Mouse (Mus musculus) spleen, adult 18-20 months (tissue): ENCODE measurements around the gene RPS10-NUDT3.

Experiments used
- DNase-seq, 2 experiments: peaks; one replicate each; pipeline ENCODE4 v3.0.0; 2022; ENCODE audit warnings: mixed read lengths in 2 of 2

The RPS10-NUDT3 gene

GRCm38 (mm10) chr17:27609576-27609975 is 25.4 kb downstream of the RPS10-NUDT3 start:
- no peak for DNase-seq

- no peak for DNase-seq
These were observed 31.3 kb downstream of the RPS10-NUDT3 start for GRCm38 (mm10) chr17:27603522-27604234.

DNA sequence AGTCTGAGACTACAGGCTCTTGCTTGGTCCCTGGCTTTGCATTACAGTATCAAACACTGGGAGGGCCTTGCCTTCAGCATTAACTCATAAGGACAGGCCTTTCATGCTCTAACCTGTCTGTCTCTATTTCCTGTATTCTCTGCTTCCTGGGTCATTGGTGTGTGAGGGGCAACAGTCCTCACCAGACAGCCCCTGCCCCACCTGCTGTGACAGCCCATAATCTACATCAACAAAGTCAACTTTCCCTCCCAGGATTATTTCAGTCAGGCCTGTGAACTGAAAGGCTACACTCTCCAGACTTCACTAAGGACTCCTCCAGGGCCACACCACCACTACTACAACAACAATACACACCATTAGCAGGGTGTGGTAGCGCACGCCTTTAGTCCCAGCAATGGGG is 32.0 kb downstream of the RPS10-NUDT3 start:
- DNase-seq, result no peak

- no peak for DNase-seq
These were observed 34.2 kb downstream of the RPS10-NUDT3 start for GRCm38 (mm10) chr17:27600869-27601268.

GRCm38 (mm10) chr17:27600286-27600685 is 34.7 kb downstream of the RPS10-NUDT3 start:
- no peak for DNase-seq

DNA sequence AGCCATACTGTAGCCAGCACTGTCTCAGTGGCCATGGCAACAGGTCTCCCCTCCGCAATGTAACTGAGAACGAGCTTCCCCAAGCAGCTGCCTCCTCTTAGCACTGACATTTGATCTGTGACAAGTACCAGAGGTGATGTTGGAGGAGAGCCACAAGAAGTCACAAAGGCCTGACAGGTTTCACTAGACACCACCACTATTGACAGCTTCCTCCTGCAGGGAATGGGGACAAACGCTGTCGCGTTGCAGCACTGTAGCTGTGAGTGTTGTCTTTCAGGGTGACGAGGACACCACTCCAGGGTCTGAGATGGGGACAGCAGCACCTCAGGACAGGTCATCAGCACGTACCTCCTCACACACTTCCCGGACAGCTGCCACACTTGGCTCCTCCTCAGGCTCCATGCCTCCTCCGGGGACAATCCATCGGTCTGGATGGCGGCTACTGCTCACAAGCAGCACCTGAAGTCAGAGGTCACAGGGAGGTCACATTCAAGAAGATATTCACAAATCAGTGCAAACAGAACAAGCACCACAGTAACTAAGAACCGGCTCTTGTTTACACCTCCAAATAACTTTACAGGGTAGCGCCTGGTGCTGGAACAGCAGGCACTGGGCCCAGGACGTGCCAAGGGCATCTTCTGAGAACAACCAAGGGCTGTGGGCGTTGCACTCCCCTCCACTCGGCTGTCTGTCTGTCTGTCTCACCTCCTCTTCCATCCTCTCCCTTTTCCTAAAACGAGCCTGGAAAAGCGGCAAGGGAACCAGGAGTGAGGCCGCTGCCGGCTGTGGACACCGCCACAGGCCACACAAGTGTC is 38.4 kb downstream of the RPS10-NUDT3 start:
- no peak for DNase-seq

- no peak for DNase-seq
These were observed 39.2 kb downstream of the RPS10-NUDT3 start for GRCm38 (mm10) chr17:27595659-27596375.

DNA sequence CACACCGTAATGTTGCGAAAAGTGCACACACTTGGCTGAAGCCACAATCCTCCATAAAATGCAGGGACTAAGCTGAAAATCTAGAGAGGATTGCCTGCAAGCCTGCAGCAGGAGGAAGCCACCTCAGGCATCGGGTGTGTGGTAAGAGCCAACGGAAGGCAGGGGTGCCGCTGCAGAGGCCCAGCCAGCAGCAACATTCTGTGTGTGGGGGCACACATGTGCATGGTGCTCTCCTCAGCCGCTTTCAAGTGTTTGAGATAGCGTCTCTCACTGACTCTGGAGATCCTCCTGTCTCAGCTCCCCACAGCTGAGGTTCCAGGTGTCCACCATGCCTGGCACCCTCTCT is 42.5 kb downstream of the RPS10-NUDT3 start:
- no peak for DNase-seq

- no peak for DNase-seq
These were observed 43.0 kb downstream of the RPS10-NUDT3 start for GRCm38 (mm10) chr17:27591826-27592564.

GRCm38 (mm10) chr17:27588231-27588630 is 46.8 kb downstream of the RPS10-NUDT3 start:
- DNase-seq, result no peak

DNA sequence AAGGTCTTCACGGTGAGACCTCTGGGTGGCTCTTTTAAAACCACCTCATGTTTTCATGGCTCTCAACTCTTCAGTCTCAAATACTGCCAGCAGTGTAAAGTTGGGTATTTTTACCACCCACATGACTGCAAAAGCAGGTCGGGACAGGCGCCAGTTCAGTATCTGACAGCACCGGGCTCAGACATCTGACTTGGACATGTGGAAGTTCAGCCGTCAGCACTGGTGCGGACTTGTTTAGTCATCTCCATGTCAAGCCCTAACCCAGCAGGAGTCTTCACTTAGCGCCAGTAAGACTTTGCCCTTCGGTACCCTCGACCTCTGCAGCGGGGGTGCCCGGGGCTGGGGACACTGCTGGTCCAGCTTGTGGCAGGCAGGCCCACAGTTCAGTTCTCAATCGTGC is 47.8 kb downstream of the RPS10-NUDT3 start:
- DNase-seq, result no peak

DNA sequence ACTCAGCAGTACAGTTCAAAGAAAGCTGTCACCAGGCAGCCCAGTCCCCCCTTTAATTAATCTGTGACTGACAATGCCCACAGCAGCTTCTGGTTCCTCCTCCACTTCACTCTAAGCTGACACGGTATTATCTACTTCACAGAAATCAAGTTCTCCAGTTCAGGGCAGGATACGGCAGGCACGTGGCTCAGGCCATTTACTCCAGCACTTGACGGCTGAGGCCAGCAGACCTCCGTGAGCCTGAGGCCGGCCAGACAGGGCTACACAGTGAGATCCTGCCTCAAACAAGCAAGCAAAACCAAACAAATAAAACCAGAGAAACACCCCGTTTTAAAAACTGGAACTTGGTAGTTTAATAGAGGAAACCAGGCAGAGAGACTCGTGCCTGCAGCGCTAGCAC is 48.4 kb downstream of the RPS10-NUDT3 start:
- no peak for DNase-seq

- no peak for DNase-seq
These were observed 51.7 kb downstream of the RPS10-NUDT3 start for GRCm38 (mm10) chr17:27583185-27583894.

GRCm38 (mm10) chr17:27580392-27581068 is 54.5 kb downstream of the RPS10-NUDT3 start:
- DNase-seq, result no peak

- DNase-seq, result no peak
These were observed 55.2 kb downstream of the RPS10-NUDT3 start for GRCm38 (mm10) chr17:27579816-27580215.

DNA sequence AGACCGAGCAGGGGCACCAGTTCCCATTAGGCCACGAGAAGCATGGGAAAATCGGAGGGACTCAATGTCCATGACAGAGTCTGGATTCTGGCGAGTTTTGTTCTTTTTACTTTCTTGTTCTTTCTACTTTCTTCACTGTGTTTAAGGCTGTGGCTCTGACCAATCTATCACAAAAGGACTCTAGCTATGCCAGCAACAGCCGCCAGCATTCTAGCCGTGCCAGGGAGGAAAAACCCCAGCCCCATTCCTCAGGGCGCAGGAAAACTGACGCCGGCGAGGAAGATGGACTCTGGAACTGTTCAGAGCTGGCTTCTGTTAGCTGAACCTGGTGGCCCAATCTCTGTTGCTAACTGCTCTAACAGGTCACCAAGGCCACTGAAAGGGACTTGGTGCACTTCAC is 56.5 kb downstream of the RPS10-NUDT3 start:
- DNase-seq, result no peak

GRCm38 (mm10) chr17:27577468-27577867 is 57.6 kb downstream of the RPS10-NUDT3 start:
- DNase-seq, result no peak

GRCm38 (mm10) chr17:27576056-27576455 is 59.0 kb downstream of the RPS10-NUDT3 start:
- DNase-seq, result no peak

GRCm38 (mm10) chr17:27575116-27575776 is 59.8 kb downstream of the RPS10-NUDT3 start:
- no peak for DNase-seq

GRCm38 (mm10) chr17:27574470-27575115 is 60.4 kb downstream of the RPS10-NUDT3 start:
- DNase-seq, result no peak
